Mouse (Mus musculus): ENCODE data around the gene Dmac2.

Dmac2 gene

GRCm38 (mm10) chr7:25615706-25616011, 3.6 kb upstream of the Dmac2 start, which contains the start of gene Erich4:
Erich4 (minus strand) TSS chr7:25615892.
- no peak for DNase-seq (ENCODE audit: low spot score)

GRCm38 (mm10) chr7:25617376-25618160, 1.6 kb upstream of the Dmac2 start:
- DNase-seq (ENCODE audit: low spot score): no peak

GRCm38 (mm10) chr7:25619722-25619991, 443 bp downstream of the Dmac2 start:
- no peak for DNase-seq (ENCODE audit: low spot score)

- no peak for DNase-seq (ENCODE audit: low spot score)
Measured at GRCm38 (mm10) chr7:25620101-25620500, 887 bp downstream of the Dmac2 start.

GRCm38 (mm10) chr7:25620751-25621150, 1.5 kb downstream of the Dmac2 start:
- DNase-seq (ENCODE audit: low spot score): no peak

- DNase-seq (ENCODE audit: low spot score): no peak
Measured at GRCm38 (mm10) chr7:25623857-25624370, 4.7 kb downstream of the Dmac2 start.

- DNase-seq (ENCODE audit: low spot score): no peak
Measured at GRCm38 (mm10) chr7:25624851-25625250, 5.6 kb downstream of the Dmac2 start.

- no peak for DNase-seq (ENCODE audit: low spot score)
Measured at GRCm38 (mm10) chr7:25625594-25626250, 6.5 kb downstream of the Dmac2 start.

- DNase-seq (ENCODE audit: low spot score): no peak
Measured at GRCm38 (mm10) chr7:25626509-25627430, 7.6 kb downstream of the Dmac2 start, which contains the start of gene B3gnt8. B3gnt8 (plus strand) TSS chr7:25626654.

- no peak for DNase-seq (ENCODE audit: low spot score)
Measured at GRCm38 (mm10) chr7:25627431-25628322, 8.5 kb downstream of the Dmac2 start.

- DNase-seq (ENCODE audit: low spot score): no peak
Measured at GRCm38 (mm10) chr7:25628323-25628620, 9.1 kb downstream of the Dmac2 start.

- no peak for DNase-seq (ENCODE audit: low spot score)
Measured at GRCm38 (mm10) chr7:25632679-25633078, 13.5 kb downstream of the Dmac2 start.

GRCm38 (mm10) chr7:25636373-25636772, 17.2 kb downstream of the Dmac2 start:
- DNase-seq (ENCODE audit: low spot score): peak; percentile 53

- no peak for DNase-seq (ENCODE audit: low spot score)
Measured at GRCm38 (mm10) chr7:25637099-25637498, 17.9 kb downstream of the Dmac2 start.

- no peak for DNase-seq (ENCODE audit: low spot score)
Measured at GRCm38 (mm10) chr7:25639754-25640153, 20.5 kb downstream of the Dmac2 start.

- DNase-seq (ENCODE audit: low spot score): peak; percentile 44
Measured at GRCm38 (mm10) chr7:25644136-25644535, 24.9 kb downstream of the Dmac2 start.

- DNase-seq (ENCODE audit: low spot score): no peak
Measured at GRCm38 (mm10) chr7:25644631-25645030, 25.4 kb downstream of the Dmac2 start.

GRCm38 (mm10) chr7:25645074-25645473, 25.9 kb downstream of the Dmac2 start:
- DNase-seq (ENCODE audit: low spot score): no peak

GRCm38 (mm10) chr7:25647574-25648123, 28.4 kb downstream of the Dmac2 start:
- DNase-seq (ENCODE audit: low spot score): peak; percentile 32

- no peak for DNase-seq (ENCODE audit: low spot score)
Measured at GRCm38 (mm10) chr7:25649839-25650238, 30.6 kb downstream of the Dmac2 start.

- peak; percentile 35 for DNase-seq (ENCODE audit: low spot score)
Measured at GRCm38 (mm10) chr7:25651281-25651680, 32.1 kb downstream of the Dmac2 start.

Data from T-cell, adult 2 months (primary cell).